Mouse (Mus musculus): ENCODE measurements around the gene Gm9508.
"Not testable (repeated sequence)": the region's sequence is repeated elsewhere in the genome, so short reads cannot be mapped to it uniquely, and the experiment has no call there.

Gene Gm9508

GRCm38 (mm10) chr10:77697133-77697532 lies at the start of gene Gm9508:
Gene Gm9508 (minus strand): TSS chr10:77697233.
- DNase-seq (ENCODE audit: low spot score in 2 of 2): no peak

GRCm38 (mm10) chr10:77741924-77742688 lies 45.1 kb upstream of the Gm9508 start, which contains the start of gene Gm18596:
Gene Gm18596 (minus strand): TSS chr10:77742638.
- not testable (repeated sequence) for DNase-seq (ENCODE audit: low spot score in 2 of 2)

GRCm38 (mm10) chr10:77738929-77739328 lies 41.9 kb upstream of the Gm9508 start:
- no peak for DNase-seq (ENCODE audit: low spot score in 2 of 2)

- DNase-seq (ENCODE audit: low spot score in 2 of 2): no peak
Observed at GRCm38 (mm10) chr10:77735928-77736327, 38.9 kb upstream of the Gm9508 start.

- no peak for DNase-seq (ENCODE audit: low spot score in 2 of 2)
Observed at GRCm38 (mm10) chr10:77729241-77729640, 32.2 kb upstream of the Gm9508 start.

- no peak for DNase-seq (ENCODE audit: low spot score in 2 of 2)
Observed at GRCm38 (mm10) chr10:77728280-77728679, 31.2 kb upstream of the Gm9508 start.

GRCm38 (mm10) chr10:77726186-77726585 lies 29.2 kb upstream of the Gm9508 start, which contains the start of gene Gm10100:
Gene Gm10100 (plus strand): TSS chr10:77726486.
- DNase-seq (ENCODE audit: low spot score in 2 of 2): no peak

GRCm38 (mm10) chr10:77724855-77725254 lies 27.8 kb upstream of the Gm9508 start:
- DNase-seq (ENCODE audit: low spot score in 2 of 2): no peak

GRCm38 (mm10) chr10:77720299-77720698 lies 23.3 kb upstream of the Gm9508 start, which contains the start of gene Krtap12-1:
Gene Krtap12-1 (plus strand): TSS chr10:77720599.
- not testable (repeated sequence) for DNase-seq (ENCODE audit: low spot score in 2 of 2)

- no peak for DNase-seq (ENCODE audit: low spot score in 2 of 2)
Observed at GRCm38 (mm10) chr10:77715507-77715906, 18.5 kb upstream of the Gm9508 start, which contains the start of gene Gm10142. Gene Gm10142 (plus strand): TSS chr10:77715807.

- DNase-seq (ENCODE audit: low spot score in 2 of 2): no peak
Observed at GRCm38 (mm10) chr10:77713734-77714133, 16.7 kb upstream of the Gm9508 start.

GRCm38 (mm10) chr10:77711157-77711556 lies 14.1 kb upstream of the Gm9508 start, which contains the start of gene Gm10024:
Gene Gm10024 (plus strand): TSS chr10:77711457.
- not testable (repeated sequence) for DNase-seq (ENCODE audit: low spot score in 2 of 2)

- no peak for DNase-seq (ENCODE audit: low spot score in 2 of 2)
Observed at GRCm38 (mm10) chr10:77709831-77710230, 12.8 kb upstream of the Gm9508 start.

GRCm38 (mm10) chr10:77706326-77706725 lies 9.3 kb upstream of the Gm9508 start, which contains the start of gene Gm10272:
Gene Gm10272 (plus strand): TSS chr10:77706626.
- DNase-seq (ENCODE audit: low spot score in 2 of 2): no peak

- DNase-seq (ENCODE audit: low spot score in 2 of 2): not testable (repeated sequence)
Observed at GRCm38 (mm10) chr10:77690356-77690807, 6.7 kb downstream of the Gm9508 start, which contains the start of gene Gm19402. Gene Gm19402 (minus strand): TSS chr10:77690757.

- no peak for DNase-seq (ENCODE audit: low spot score in 2 of 2)
Observed at GRCm38 (mm10) chr10:77687021-77687420, 10.0 kb downstream of the Gm9508 start.

- no peak for DNase-seq (ENCODE audit: low spot score in 2 of 2)
Observed at GRCm38 (mm10) chr10:77685895-77686664, 11.0 kb downstream of the Gm9508 start, which contains the start of gene Tspear. Gene Tspear (plus strand): TSS chr10:77686569.

GRCm38 (mm10) chr10:77684181-77684580 lies 12.9 kb downstream of the Gm9508 start:
- DNase-seq (ENCODE audit: low spot score in 2 of 2): no peak

- no peak for DNase-seq (ENCODE audit: low spot score in 2 of 2)
Observed at GRCm38 (mm10) chr10:77682994-77683393, 14.0 kb downstream of the Gm9508 start.

GRCm38 (mm10) chr10:77677562-77677961 lies 19.5 kb downstream of the Gm9508 start:
- peak; percentile 31 to 40 for DNase-seq (ENCODE audit: low spot score in 2 of 2)

GRCm38 (mm10) chr10:77673765-77674164 lies 23.3 kb downstream of the Gm9508 start:
- DNase-seq (ENCODE audit: low spot score in 2 of 2): peak; percentile 67 to 68

GRCm38 (mm10) chr10:77671519-77671918 lies 25.5 kb downstream of the Gm9508 start:
- DNase-seq (ENCODE audit: low spot score in 2 of 2): no peak
